Mouse (Mus musculus): ENCODE results near the gene Zp3r. TPM values are rescaled to one million over a fixed set of nuclear protein-coding genes. Genes with fewer than 3 reads are reported as not detected.
"Not testable (repeated sequence)": the region's sequence is repeated elsewhere in the genome, so short reads cannot be mapped to it uniquely, and the experiment has no call there.

Gene Zp3r
- not detected for total RNA-seq (2021)
- long read RNA-seq, experiment 1 = 0 reads
- long read RNA-seq, experiment 2 = 0 reads

DNA sequence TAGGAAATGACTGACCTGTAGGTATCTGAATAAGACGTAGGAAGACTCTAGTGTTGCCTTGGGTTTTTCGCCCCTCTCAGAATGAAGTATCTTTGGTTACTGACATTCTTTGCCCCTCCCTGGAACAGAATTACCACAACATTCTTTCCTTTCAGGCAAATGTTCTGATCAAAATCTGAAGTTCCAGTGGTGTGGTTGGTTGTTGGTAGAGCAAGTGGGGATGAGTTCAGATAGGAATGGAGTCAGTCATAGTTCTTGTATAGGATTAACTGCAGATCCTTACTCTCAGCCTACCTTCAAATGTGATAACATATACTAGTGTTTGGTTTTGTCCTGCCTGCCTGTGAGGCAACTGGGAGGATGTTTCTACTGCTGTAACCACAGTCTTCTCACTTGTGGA lies at the start of gene Zp3r:
Gene Zp3r, minus strand, starts transcription at position 101 of the 400 bp plus-strand sequence.
- DNase-seq (ENCODE audit: low spot score in 2 of 2) = no peak

DNA sequence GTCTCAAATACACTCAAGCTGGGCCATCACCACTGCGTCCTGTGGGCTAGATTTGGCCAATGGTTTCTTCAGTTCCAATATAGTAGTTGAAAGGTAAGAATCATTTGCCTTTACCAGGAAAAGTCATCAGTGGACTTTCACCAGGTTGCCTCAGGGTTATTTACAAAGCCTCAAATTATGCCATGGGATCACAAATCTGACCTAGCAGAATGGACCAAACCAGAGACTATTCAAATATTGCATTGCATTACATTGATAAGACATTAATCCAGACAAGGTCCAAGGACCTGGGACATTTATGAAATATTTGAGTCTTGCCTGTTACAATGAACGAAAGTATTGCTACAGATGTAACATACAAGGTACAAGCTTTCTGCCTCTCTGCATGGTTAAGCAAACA lies 49.1 kb upstream of the Zp3r start:
- DNase-seq (ENCODE audit: low spot score in 2 of 2) = no peak

DNA sequence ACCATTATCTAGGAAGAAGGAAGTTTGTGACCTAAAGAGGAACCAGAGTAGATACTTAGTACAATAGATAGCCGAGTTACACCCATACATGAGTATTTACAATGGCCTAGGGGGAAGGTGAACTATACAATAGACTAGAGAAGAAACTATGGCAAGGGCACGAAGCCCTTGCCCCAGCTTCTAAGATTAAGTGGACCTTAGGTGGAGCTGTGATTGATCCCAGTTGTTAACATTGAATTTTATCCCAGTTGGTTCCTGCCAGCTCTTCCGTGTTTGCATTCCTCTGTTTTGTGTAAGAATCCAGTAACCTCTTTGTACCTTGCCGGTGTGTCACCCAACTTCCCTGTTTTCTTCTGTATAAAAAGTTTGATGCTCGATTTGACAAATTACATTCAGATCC lies 34.2 kb upstream of the Zp3r start:
- DNase-seq (ENCODE audit: low spot score in 2 of 2) = not testable (repeated sequence)

DNA sequence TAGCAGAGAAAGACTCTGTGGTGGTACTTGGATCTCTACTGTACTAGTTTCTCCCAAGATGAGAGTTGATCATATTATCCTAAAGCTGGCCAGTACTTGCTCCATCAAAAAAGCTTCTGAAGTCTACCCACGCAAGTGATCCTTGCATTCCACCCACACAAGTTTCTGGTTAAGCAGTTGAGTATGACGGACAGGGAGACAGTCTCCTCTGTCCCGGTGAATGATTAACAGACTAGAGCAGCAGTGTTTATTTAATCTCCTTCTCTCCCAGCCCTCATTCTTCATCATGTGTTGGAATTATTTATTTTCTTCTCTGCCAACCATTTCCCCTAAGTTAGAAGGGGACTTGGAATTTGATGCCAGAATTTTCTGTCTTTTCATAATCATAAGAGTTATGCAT lies 32.0 kb upstream of the Zp3r start, which contains the start of gene C4bp:
Gene C4bp, minus strand, starts transcription at position 179 of the 400 bp plus-strand sequence.
- DNase-seq (ENCODE audit: low spot score in 2 of 2) = no peak

DNA sequence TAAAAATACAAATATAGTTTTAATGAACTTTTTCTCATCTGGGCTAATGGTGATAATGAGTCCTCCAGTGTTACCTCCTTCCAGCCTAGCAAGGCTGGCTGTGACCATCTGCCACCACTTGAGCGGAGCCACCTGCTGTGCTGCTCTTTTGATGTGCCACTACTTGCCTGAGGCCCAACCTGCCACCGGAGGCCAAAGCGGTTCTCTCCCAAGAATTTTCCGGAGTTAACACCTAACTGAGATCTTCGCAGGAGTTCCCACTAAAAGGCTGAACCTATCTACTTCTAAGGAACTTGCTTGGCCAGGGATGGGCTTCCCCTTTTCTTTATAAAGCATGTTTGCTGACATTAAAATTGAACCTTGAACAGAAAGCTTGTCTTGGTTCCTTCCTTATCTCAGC lies 30.2 kb upstream of the Zp3r start:
- DNase-seq (ENCODE audit: low spot score in 2 of 2) = not testable (repeated sequence)

DNA sequence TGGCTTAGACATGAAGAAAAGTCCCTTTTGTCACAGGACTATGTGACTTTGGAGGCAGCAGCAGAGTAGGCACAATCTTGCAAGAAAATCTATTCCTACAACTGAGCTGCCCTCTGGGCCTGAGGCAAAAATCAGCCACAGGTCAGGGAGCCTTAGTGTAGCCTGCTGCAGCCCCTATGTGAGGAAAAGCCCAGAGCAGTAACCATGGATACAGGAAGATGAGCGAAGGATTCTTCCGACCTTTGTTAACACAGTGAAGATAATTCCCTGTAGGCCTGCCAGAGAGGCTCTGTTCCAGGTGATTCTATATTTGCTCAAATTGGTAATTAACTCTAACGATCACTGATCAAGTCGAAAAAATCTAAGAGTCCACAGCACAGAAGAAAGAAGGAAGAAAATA lies 14.7 kb upstream of the Zp3r start:
- no peak for DNase-seq (ENCODE audit: low spot score in 2 of 2)

DNA sequence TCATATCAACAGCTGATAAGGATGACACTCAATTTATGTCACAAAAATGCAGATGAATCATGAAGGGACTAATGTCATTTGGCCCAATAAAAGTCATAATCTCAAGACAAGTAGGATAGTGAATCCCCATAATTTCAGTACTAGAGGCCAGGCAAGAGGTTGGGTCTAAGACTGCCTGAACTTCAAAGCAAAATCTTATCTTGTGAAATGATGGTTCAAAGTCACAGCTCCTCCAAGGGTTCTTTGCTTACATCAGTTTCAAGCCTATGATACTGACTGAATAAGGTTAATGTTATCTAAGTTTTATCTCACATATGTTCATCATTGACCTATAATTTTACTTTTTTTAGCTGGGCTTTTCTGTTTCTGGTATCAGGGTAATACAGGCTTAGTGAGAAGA lies 11.5 kb upstream of the Zp3r start:
- DNase-seq (ENCODE audit: low spot score in 2 of 2) = no peak

DNA sequence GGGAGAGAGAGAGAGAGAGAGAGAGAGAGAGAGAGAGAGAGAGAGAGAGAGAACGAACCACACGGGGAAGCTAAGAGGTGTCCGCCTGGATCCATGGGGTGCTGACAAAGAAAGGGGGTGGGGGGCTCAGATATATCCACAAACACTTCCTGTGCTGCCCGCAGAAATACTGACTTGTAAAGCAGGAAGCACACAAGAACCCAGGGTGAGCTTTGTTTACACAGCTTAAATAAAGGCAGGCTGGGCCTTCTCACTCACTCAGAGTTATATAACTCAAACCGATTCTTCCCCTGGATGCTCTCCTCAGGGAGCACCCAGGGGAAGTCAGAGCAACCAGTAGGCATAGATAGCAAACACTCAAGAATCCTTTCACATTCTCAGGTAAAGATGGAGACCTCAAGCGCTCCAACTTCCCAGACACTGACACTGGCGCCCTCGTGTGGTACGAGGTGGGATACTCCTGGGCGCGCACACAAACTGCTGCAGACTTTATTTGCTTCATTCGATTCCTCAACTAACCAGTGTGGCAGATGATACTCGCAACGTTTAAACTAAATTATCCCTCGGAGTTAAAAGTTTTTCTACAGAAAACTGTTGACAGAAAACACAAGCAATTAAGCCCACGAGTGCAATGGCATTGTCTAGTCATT lies 4.5 kb upstream of the Zp3r start:
- peak; percentile 18 to 39 for DNase-seq (ENCODE audit: low spot score in 2 of 2)

DNA sequence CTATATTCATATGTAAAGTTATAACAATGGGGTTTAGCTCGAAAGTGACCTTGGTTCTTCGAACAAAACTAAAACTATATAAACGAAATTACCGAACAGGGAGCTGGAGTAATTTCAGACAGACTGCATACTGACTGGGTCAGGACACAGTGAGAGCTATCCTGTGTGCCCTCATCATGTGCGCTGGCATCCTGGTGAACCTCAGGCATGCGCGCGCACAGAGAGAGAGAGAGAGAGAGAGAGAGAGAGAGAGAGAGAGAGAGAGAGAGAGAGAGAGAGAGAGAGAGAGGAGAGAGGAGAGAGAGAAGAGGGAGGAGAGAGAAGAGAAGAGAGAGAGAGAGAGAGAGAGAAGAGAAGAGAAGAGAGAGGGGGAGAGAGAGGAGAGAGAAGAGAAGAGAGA lies 3.9 kb upstream of the Zp3r start:
- DNase-seq (ENCODE audit: low spot score in 2 of 2) = no peak

DNA sequence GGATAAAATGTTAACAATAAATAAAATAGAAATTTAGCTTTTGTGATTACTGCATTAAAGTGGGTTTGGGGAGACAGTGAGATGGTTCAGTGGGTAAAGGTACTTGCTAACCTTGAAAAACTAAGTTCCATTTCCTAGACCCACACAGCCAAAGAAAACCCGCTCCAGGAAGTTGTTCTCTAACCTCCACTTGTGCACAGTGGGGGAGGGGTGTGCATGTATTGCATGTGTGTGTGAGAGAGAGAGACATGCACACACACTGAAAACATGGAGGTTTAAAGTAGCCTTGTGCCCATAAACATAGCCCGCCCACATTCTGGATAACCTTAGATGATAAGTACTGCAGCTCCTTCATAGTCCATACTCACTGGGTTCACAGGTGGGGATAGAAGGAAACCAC lies 33.1 kb downstream of the Zp3r start:
- no peak for DNase-seq (ENCODE audit: low spot score in 2 of 2)

DNA sequence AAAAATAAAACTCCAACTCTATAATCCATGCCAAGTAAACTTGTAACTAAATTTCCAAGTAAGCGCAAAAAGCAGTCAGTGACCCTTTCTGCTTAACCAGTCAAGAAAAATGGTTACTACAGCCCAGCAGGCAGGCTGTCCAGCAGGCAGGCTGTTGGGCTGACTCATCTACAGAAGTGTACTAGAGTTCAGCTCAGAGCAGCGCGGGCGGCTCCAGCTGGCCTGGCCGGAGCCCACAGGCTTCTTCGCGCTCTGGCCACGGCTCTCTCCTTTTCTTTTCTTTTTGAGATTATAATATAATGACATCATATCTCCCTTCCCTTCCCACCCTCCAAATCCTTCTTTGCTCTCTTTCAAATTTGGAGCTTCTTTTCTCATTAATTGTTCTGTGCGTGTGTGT lies 40.8 kb downstream of the Zp3r start:
- DNase-seq (ENCODE audit: low spot score in 2 of 2) = no peak

DNA sequence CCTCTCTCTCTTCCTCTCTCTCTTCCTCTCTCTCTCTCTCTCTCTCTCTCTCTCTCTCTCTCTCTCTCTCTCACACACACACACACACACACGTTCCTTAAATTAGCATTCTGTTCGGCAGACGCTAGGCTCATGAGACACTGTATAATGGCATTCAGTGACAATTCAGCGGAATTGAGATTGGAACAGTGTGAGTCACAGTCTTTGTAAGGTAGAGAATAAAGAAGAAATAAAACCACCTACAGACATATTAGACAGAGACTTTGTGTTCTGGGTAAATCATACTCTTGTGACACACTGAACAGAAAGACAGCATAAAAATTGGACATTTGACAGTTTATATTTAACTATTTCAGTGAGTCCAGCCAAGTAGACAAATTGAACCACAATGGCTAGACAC lies 53.0 kb downstream of the Zp3r start:
- no peak for DNase-seq (ENCODE audit: low spot score in 2 of 2)

DNA sequence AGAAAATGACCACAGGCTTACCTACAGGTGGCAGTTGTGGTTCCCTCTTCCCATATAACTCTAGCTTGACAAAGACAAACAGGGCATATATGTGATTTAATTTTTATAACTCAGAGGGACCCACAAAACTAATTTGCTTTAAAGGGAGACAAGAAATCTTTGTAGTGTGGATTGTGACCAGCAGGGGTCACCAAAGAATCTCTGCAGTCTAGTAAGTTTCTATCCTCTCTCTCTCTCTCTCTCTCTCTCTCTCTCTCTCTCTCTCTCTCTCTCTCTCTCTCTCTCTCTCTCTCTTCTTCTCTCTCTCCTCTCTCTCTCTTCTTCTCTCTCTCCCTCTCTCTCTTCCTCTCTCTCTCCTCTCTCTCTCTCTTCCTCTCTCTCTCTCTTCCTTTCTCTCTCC lies 53.5 kb downstream of the Zp3r start:
- DNase-seq (ENCODE audit: low spot score in 2 of 2) = no peak

DNA sequence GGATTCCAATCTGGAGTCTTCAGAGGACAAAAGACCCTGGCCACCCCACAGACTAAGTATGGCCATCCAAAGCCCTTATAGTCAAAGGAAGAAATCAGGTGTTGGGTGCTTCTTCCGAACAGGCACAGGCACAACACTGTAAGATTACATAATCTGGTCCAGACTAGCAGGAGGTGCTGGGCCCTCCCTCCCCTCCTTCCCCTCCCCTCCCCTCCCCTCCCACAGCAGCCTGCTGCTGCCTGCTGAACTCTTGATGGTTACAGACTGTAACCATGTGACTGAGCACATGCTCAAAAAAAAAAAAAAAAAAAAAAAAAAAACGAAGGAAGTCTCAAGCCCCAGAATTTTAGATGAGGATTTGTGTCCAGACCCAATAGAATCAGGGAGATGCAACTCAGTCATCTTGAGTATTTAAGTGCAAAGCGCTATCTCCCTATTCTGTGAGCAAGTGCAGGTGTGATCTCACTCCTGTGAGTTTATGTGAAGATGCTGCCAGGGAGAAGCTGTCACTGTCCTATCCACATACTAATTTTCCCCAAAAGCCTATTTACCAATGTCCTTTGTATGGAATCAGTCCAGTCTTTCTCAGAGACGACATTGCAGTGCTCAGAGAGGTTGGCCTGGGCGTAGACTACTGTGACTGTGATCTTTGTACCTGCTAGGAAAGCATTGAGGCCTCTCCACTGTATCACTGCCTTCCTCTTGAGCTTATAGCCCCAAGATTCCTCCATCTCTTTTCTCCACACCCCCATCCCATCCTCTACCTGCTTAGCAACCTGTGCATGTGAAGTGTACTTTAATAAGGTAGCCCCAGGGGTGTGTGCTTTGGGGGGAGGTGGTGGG lies 77.8 kb downstream of the Zp3r start:
- DNase-seq (ENCODE audit: low spot score in 2 of 2) = no peak

DNA sequence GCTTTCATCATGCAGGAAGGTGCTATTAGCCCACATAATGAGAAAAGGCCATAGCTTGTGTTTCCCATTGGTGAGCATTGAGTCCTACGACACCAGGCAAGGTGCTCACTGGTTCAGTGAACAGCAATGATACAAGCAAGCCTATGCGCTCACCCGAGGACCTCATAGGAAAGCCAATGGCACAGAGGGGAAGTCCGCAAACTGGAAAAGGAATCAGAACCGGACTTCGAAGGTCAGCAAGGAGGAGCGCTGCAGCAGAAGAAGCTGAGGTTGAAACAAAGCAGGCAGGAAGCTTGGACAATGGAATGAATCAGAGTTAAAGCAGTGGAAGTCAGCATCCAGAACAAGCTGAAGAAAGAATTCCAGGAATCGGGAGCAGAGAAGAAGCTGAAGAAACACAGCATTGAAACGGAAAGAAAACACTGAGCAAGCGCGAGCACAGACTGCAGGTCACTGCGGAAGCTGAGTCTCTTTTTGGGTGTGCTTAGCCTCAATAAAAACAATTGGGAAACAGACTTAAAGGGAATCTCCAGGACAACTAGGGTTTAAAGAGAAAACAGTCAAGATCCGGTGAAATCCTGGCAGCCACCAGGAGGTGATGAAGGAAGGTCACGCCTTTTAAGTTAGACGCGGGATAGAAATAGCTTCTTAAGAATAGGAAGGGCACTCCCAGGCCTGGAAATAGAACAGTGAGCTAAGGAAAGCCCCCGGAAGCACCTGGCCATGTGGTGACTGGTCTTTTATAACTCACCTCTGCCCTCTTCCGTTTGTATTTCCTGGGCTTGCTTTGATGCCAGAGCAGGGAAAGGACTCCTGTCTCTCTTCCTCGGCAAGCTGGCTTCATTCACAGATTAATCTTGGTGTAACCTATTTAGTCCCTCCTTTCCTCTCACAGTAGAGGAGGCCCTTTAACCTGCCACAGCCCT lies 78.9 kb downstream of the Zp3r start:
- DNase-seq (ENCODE audit: low spot score in 2 of 2) = no peak

DNA sequence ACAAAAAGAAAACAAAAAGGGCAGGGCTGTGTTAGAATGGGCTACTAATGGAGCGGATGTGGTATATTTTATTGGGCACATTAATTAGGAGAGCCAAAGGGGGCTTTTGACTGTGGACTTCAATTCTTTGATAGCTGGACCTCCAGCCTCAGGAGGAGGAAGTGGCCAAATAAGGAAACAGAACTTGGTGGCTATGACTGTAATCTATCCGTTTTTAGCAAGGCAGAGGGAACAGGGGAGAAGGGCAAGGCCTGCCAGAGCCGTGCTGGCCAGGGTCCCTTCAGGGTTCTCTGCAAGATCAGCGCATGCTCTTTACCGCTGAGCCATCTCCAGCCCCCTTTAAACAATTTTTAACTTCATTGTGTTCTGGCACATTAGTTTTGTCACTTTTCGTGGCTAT lies 79.7 kb downstream of the Zp3r start:
- no peak for DNase-seq (ENCODE audit: low spot score in 2 of 2)

DNA sequence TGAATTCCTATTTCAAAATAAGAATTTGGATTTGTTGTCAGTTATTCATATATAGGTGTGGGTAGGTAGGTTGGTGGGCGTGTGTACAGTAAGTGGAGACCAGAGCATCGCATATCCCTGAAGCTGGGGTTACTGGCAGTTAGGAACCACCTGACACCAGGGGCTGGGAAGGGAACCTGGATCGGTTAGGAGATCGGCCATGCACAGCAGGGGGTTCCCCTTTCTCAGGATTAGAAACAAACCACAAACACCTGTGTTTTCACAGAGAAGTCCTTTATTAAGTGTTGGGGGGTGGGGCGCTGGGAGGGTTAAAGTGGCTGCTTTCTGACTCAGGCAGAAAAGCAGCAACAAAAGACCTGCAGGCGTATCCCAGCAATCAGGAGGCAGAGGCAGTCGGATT lies 80.3 kb downstream of the Zp3r start:
- DNase-seq (ENCODE audit: low spot score in 2 of 2) = no peak

DNA sequence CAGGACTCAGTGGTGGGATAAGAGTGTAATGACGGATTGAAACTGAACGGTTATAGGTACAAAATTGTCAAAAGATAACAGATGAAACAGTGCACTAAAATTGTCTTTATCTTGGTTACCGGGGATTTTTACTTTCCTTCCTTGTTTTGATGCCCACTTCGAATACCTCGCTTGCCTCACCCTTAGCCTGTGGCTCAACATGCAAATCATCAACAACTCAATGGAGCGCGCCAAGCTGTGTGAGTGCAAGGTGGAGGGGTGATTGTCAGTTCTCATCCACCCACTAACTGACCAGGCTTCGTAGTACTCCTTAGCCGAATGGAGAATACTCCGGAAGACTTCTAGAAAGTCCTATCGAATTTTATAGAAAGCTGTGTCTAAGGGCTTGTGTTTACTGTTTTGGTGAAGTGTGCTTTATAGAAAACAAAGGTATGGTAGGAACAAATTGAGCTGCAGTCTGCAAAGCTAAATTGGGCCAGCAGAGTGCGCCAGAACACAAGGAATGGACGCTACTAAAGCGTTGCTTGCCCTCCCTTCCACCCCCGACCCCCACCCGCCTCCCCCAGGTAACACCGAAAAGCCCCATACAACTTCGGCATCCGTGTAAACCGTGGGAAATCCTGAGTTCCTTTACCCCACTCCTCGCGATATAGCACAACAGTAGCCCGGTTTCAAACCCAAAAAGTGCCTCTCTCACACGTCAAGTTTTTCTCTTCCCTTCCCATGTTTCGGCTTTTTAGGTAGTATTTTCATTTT lies 81.6 kb downstream of the Zp3r start:
- DNase-seq (ENCODE audit: low spot score in 2 of 2) = no peak

All from adrenal gland, postnatal 4 days (tissue).